In the genomic region with DNA sequence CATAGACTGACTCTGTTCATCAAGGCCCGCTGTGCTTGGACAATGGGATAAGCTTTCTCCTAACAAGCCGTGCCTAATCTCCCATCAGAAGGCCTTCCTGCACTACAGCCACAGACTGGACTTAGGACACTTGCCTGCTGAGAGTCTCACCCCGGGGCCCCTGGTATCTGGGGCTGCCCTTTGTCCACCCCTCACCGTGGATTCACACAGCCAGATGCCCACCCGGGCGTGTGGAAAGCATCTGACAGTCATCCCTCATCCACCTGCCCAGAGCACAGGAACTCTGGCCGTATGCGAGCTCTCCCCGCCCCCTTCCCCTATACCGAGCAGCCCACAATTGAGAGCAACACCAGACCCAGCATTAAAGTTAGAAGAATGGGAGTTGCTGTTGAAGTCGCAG, we compare ENCODE assay signal across 19 mouse cellular contexts. TPM values are rescaled to one million over a fixed set of nuclear protein-coding genes. Genes with fewer than 3 reads are reported as not detected.
"Had no signal": no experiment of that assay in that cellular context is flagged by ENCODE, and none has a peak within 500 bp of the region (broad histone marks: within the 10 kb centered on the region; RNA-seq: fewer than 3 reads in every experiment).

No protein-coding gene starts in this region.

- H3K4me1 ChIP-seq: intestine, embryonic 15.5 days; kidney, embryonic 15.5 days; limb, embryonic 10.5 days; liver, embryonic 15.5 days had no signal

- H3K4me2 ChIP-seq: intestine, embryonic 15.5 days; kidney, embryonic 15.5 days; liver, embryonic 11.5 days; liver, embryonic 15.5 days had no signal

- H3K36me3 ChIP-seq: intestine, embryonic 15.5 days; kidney, embryonic 15.5 days; limb, embryonic 10.5 days; liver, embryonic 15.5 days had no signal

- H3K9me3 ChIP-seq: intestine, embryonic 15.5 days; kidney, embryonic 15.5 days; limb, embryonic 10.5 days; liver, embryonic 15.5 days had no signal

- ATAC-seq: intestine, embryonic 15.5 days; lung, postnatal 0 days had no signal

- H3K27ac ChIP-seq: intestine, embryonic 15.5 days; kidney, embryonic 15.5 days; left cerebral cortex, adult 2 months; limb, embryonic 10.5 days; liver, embryonic 15.5 days had no signal

- DNase-seq: kidney, adult 18-20 months; kidney, postnatal 14 days; lung, adult 2 months; lung, postnatal 36 days; right cerebral cortex, postnatal 4 days; spleen, adult 18-20 months; thymus, postnatal 36 days had no signal

- H3K27me3 ChIP-seq: intestine, embryonic 15.5 days; liver, embryonic 15.5 days had no signal

- H3K9ac ChIP-seq: intestine, embryonic 15.5 days; kidney, embryonic 15.5 days; liver, embryonic 15.5 days had no signal

- H3K4me3 ChIP-seq: intestine, embryonic 15.5 days; kidney, embryonic 15.5 days; left cerebral cortex, adult 2 months; limb, embryonic 10.5 days; liver, embryonic 15.5 days; myocyte had no signal

RNA-seq across cellular contexts. Expression of gene Gm15294, which starts 1.0 kb away (rescaled TPM):
- polyA plus RNA-seq: intestine, embryonic 15.5 days; kidney, embryonic 15.5 days; limb, embryonic 10.5 days; limb, embryonic 14.5 days; liver, embryonic 11.5 days; liver, embryonic 15.5 days; lung, adult 2 months; lung, postnatal 0 days; myocyte; neural tube, embryonic 14.5 days; stomach, embryonic 14.5 days; thymus, postnatal 0 days had no signal
